Mouse (Mus musculus): ENCODE data around the gene Commd7. TPM values are rescaled to one million over a fixed set of nuclear protein-coding genes. Genes with fewer than 3 reads are reported as not detected.

Gene Commd7
- polyA plus RNA-seq, 1 experiment from 2014 or later = 61.5 TPM

GRCm38 (mm10) chr2:153577122-153577521 lies 55.5 kb downstream of the Commd7 start:
- Histone ChIP-seq H3K27me3 (replicated peaks; ENCODE audit: control insufficient read depth, insufficient read depth, low read length) (no peaks in the 10 kb centered on the region), H3K9ac (ENCODE audit: low read depth, low read length) (no peak overlapping the region), H3K4me1 (ENCODE audit: control insufficient read depth, insufficient read depth, low read length) (no peaks in the 10 kb centered on the region), H3K9me3 (ENCODE audit: control insufficient read depth, low read length) (no peaks in the 10 kb centered on the region), H3K4me3 (ENCODE audit: low read depth, low read length) (no peak overlapping the region), H3K4me2 (ENCODE audit: low read depth, low read length) (no peak overlapping the region), H3K36me3 (ENCODE audit: control insufficient read depth, insufficient read depth, low read length) (no peaks in the 10 kb centered on the region), H3K27ac (replicated peaks; ENCODE audit: low read depth, low read length) (no peak overlapping the region)
- WGBS = 59% methylated on average over 4 of the region's 4 CpGs
- ATAC-seq (ENCODE audit: low read depth) (peak; percentile 53; the same call in 1 of the 2 replicates), DNase-seq (ENCODE audit: low spot score) (no peak)

DNA sequence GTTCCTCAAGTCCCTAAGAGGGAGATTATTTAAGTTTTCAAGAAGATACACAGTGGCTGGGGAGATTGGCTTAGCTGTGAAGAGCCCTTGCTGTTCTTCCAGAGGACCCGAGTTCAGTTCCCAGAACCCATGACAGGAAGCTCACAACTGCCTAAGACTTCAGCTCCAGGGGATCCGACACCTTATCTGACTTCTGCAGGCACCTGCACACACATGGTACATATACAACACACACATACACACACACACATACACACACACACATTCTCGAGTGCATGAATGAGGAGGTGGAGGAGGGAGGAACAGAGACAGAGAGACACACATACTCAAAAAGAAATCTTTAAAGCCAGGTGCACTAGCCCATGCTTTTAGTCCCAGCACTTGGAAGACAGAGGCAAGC lies 56.4 kb downstream of the Commd7 start:
- no peak overlapping the region for H3K9ac ChIP-seq (ENCODE audit: low read depth, low read length)
- no peak for ATAC-seq (ENCODE audit: low read depth)
- H3K4me3 ChIP-seq (ENCODE audit: low read depth, low read length) = no peak overlapping the region

DNA sequence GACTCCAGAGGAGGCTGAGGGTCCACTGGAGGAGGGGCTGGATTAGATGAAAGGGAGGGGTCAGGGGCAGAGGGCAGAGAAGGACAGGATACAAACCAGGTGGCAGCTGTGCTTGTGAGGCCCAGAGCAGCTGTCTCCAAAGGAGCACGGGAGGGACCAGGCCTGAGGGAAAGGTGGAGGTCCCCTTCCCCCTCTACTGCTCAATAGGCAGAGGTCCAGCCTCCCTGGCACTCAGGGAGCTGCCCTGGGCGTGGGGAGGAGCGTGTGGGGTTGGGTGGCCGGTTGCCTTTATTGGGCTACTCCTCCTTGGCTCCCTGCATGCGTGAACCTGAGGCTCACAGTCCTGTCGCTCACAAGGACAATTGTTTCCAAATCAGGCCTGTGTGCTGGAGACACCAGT lies 57.0 kb downstream of the Commd7 start:
- WGBS = 37% methylated on average over 5 of the region's 6 CpGs
- Histone ChIP-seq H3K4me2 (ENCODE audit: low read depth, low read length) (no peak overlapping the region), H3K4me3 (ENCODE audit: low read depth, low read length) (no peak overlapping the region), H3K27ac (replicated peaks; ENCODE audit: low read depth, low read length) (no peak overlapping the region), H3K9me3 (ENCODE audit: control insufficient read depth, low read length) (no peaks in the 10 kb centered on the region), H3K36me3 (ENCODE audit: control insufficient read depth, insufficient read depth, low read length) (no peaks in the 10 kb centered on the region), H3K27me3 (replicated peaks; ENCODE audit: control insufficient read depth, insufficient read depth, low read length) (no peaks in the 10 kb centered on the region), H3K9ac (ENCODE audit: low read depth, low read length) (no peak overlapping the region), H3K4me1 (ENCODE audit: control insufficient read depth, insufficient read depth, low read length) (no peaks in the 10 kb centered on the region)
- no peak for DNase-seq (ENCODE audit: low spot score)
- no peak for ATAC-seq (ENCODE audit: low read depth)

More for the DNA sequence above, 56.4 kb downstream of the Commd7 start:
- Histone ChIP-seq H3K36me3 (ENCODE audit: control insufficient read depth, insufficient read depth, low read length) (no peaks in the 10 kb centered on the region), H3K9me3 (ENCODE audit: control insufficient read depth, low read length) (no peaks in the 10 kb centered on the region), H3K27me3 (replicated peaks; ENCODE audit: control insufficient read depth, insufficient read depth, low read length) (no peaks in the 10 kb centered on the region), H3K27ac (replicated peaks; ENCODE audit: low read depth, low read length) (no peak overlapping the region), H3K4me1 (ENCODE audit: control insufficient read depth, insufficient read depth, low read length) (no peaks in the 10 kb centered on the region), H3K4me2 (ENCODE audit: low read depth, low read length) (no peak overlapping the region)
- WGBS = 58% methylated on average over 3 of the region's 3 CpGs
- DNase-seq (ENCODE audit: low spot score) = no peak

- Histone ChIP-seq H3K9ac (ENCODE audit: low read depth, low read length) (no peak overlapping the region), H3K4me1 (ENCODE audit: control insufficient read depth, insufficient read depth, low read length) (no peaks in the 10 kb centered on the region), H3K27ac (replicated peaks; ENCODE audit: low read depth, low read length) (no peak overlapping the region), H3K4me3 (ENCODE audit: low read depth, low read length) (no peak overlapping the region), H3K27me3 (replicated peaks; ENCODE audit: control insufficient read depth, insufficient read depth, low read length) (no peaks in the 10 kb centered on the region), H3K9me3 (ENCODE audit: control insufficient read depth, low read length) (no peaks in the 10 kb centered on the region), H3K36me3 (ENCODE audit: control insufficient read depth, insufficient read depth, low read length) (no peaks in the 10 kb centered on the region), H3K4me2 (ENCODE audit: low read depth, low read length) (no peak overlapping the region)
- no peak for ATAC-seq (ENCODE audit: low read depth)
- WGBS = 92% methylated on average over 9 of the region's 9 CpGs
- no peak for DNase-seq (ENCODE audit: low spot score)
These were observed 59.5 kb downstream of the Commd7 start for GRCm38 (mm10) chr2:153573101-153573500.

DNA sequence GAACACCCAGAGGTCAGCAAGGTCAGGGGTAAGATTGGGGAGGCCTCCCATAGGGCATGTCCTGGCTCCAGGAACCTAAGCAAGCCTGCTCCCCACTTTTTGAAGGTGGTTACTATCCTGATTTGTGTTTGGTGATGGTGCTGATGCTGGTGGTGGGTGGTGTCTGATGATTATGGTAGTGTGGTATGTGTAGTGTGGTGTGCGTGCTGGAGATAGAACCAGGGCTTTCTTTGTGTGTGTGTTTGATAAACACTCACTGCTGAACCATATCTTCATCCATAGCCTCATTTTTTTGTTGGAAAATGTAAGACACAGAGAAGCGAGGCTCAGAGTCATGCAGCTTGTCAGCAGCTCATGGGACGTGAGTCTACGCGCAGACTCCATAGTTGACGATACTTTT lies 64.0 kb downstream of the Commd7 start:
- ATAC-seq (ENCODE audit: low read depth) = no peak
- no peaks in the 10 kb centered on the region for H3K27me3 ChIP-seq (replicated peaks; ENCODE audit: control insufficient read depth, insufficient read depth, low read length)
- DNase-seq (ENCODE audit: low spot score) = no peak
- no peak overlapping the region for H3K9ac ChIP-seq (ENCODE audit: low read depth, low read length)
- no peaks in the 10 kb centered on the region for H3K36me3 ChIP-seq (ENCODE audit: control insufficient read depth, insufficient read depth, low read length)
- no peak overlapping the region for H3K4me2 ChIP-seq (ENCODE audit: low read depth, low read length)
- H3K9me3 ChIP-seq (ENCODE audit: control insufficient read depth, low read length) = no peaks in the 10 kb centered on the region
- no peak overlapping the region for H3K27ac ChIP-seq (replicated peaks; ENCODE audit: low read depth, low read length)
- H3K4me1 ChIP-seq (ENCODE audit: control insufficient read depth, insufficient read depth, low read length) = no peaks in the 10 kb centered on the region
- no peak overlapping the region for H3K4me3 ChIP-seq (ENCODE audit: low read depth, low read length)
- 93% methylated on average over 6 of the region's 6 CpGs for WGBS

- Histone ChIP-seq H3K4me2 (ENCODE audit: low read depth, low read length) (no peak overlapping the region), H3K4me1 (ENCODE audit: control insufficient read depth, insufficient read depth, low read length) (no peaks in the 10 kb centered on the region), H3K9me3 (ENCODE audit: control insufficient read depth, low read length) (no peaks in the 10 kb centered on the region), H3K9ac (ENCODE audit: low read depth, low read length) (no peak overlapping the region), H3K36me3 (ENCODE audit: control insufficient read depth, insufficient read depth, low read length) (no peaks in the 10 kb centered on the region), H3K27ac (replicated peaks; ENCODE audit: low read depth, low read length) (no peak overlapping the region), H3K27me3 (replicated peaks; ENCODE audit: control insufficient read depth, insufficient read depth, low read length) (no peaks in the 10 kb centered on the region), H3K4me3 (ENCODE audit: low read depth, low read length) (no peak overlapping the region)
- ATAC-seq (ENCODE audit: low read depth) = no peak
- DNase-seq (ENCODE audit: low spot score) = no peak
- 63% methylated on average over 4 of the region's 4 CpGs for WGBS
These were observed 64.6 kb downstream of the Commd7 start for GRCm38 (mm10) chr2:153568013-153568412.

Other genes starting within 250 kb of the Commd7 start
- gene 4930404H24Rik, start 140.0 kb downstream of the Commd7 start, polyA plus RNA-seq (2014; fragmentation: Nextera tagmentation; extraction: Ambion mirVana) = not detected in 2 replicates
- 11.6 and 12.9 TPM in 2 replicates for gene Nol4l, start 102.8 kb downstream of the Commd7 start, polyA plus RNA-seq (2014; fragmentation: Nextera tagmentation; extraction: Ambion mirVana)
- gene Dnmt3b, start 16.7 kb upstream of the Commd7 start, polyA plus RNA-seq (2014; fragmentation: Nextera tagmentation; extraction: Ambion mirVana) = 7.0 and 7.6 TPM in 2 replicates
- gene Dnmt3c, start 63.9 kb upstream of the Commd7 start, polyA plus RNA-seq (2014; fragmentation: Nextera tagmentation; extraction: Ambion mirVana) = not detected in 2 replicates
- gene Mapre1, start 108.5 kb upstream of the Commd7 start, polyA plus RNA-seq (2014; fragmentation: Nextera tagmentation; extraction: Ambion mirVana) = 228 and 238 TPM in 2 replicates
- gene Efcab8, start 147.2 kb upstream of the Commd7 start, polyA plus RNA-seq (2014; fragmentation: Nextera tagmentation; extraction: Ambion mirVana) = 0.11 TPM in 1 of 2 replicates, not detected in the other
- gene Sun5, start 238.3 kb upstream of the Commd7 start, polyA plus RNA-seq (2014; fragmentation: Nextera tagmentation; extraction: Ambion mirVana) = not detected in 2 replicates
- gene Bpifb2, start 242.3 kb upstream of the Commd7 start, polyA plus RNA-seq (2014; fragmentation: Nextera tagmentation; extraction: Ambion mirVana) = not detected in 2 replicates